Mouse (Mus musculus) ES-E14 (cell line): ENCODE measurements around the gene Psma1. TPM values are rescaled to one million over a fixed set of nuclear protein-coding genes. Genes with fewer than 3 reads are reported as not detected.

Source experiments
- DNase-seq: peaks from one replicate; pipeline ENCODE4 v3.0.0-alpha.2; 2013; ENCODE audit warnings: low read depth, low spot score
- H3K27ac ChIP-seq: 2 replicates; pipeline ENCODE4 v1.5.1; 2012; ENCODE audit warnings: low read depth, mild to moderate bottlenecking, low read length, moderate library complexity, mixed read lengths; ENCODE audit not compliant: poor library complexity, insufficient read depth, severe bottlenecking
- H3K36me3 ChIP-seq: 2 replicates; pipeline ENCODE4 v1.6.1; 2012; ENCODE audit warnings: mild to moderate bottlenecking, low read length, moderate library complexity, mixed read lengths; ENCODE audit not compliant: control insufficient read depth, poor library complexity, insufficient read depth, severe bottlenecking
- H3K4me1 ChIP-seq, 2 experiments: fragments of 150-350 bp in 1 of 2; sonication (generic) in 1 of 2; 2 replicates each; pipeline ENCODE4 v1.6.1; 2012; ENCODE audit warnings: low read length in 2 of 2, mild to moderate bottlenecking in 1 of 2, mixed read lengths in 1 of 2; ENCODE audit not compliant: control insufficient read depth in 2 of 2, insufficient read depth in 2 of 2, poor library complexity in 1 of 2
- H3K4me3 ChIP-seq, 2 experiments: fragments of 150-350 bp in 1 of 2; sonication (generic) in 1 of 2; 2 replicates each; pipeline ENCODE4 v1.5.1; 2012; ENCODE audit warnings: low read length in 2 of 2, low read depth in 1 of 2, mild to moderate bottlenecking in 1 of 2, mixed read lengths in 1 of 2; ENCODE audit not compliant: insufficient read depth in 1 of 2, poor library complexity in 1 of 2, severe bottlenecking in 1 of 2
- H3K9ac ChIP-seq: 2 replicates; pipeline ENCODE4 v1.6.1; 2012; ENCODE audit warnings: low read depth, mild to moderate bottlenecking, low read length, mixed read lengths; ENCODE audit not compliant: poor library complexity, insufficient read depth, severe bottlenecking
- H3K9me3 ChIP-seq: fragments of 150-350 bp; sonication (generic); 2 replicates; pipeline ENCODE4 v1.6.1; 2012; ENCODE audit warnings: low read depth, mild to moderate bottlenecking, low read length; ENCODE audit not compliant: control insufficient read depth, insufficient read depth
- CHD2 ChIP-seq: IDR thresholded peaks from 2 replicates; pipeline ENCODE4 v1.6.1; 2014; ENCODE audit warnings: mild to moderate bottlenecking, low read depth, low read length, inconsistent platforms
- HCFC1 ChIP-seq: IDR thresholded peaks from 2 replicates; pipeline ENCODE4 v1.6.1; 2012; ENCODE audit warnings: low read length, inconsistent platforms, borderline replicate concordance; ENCODE audit not compliant: insufficient read depth
- MAFK ChIP-seq: IDR thresholded peaks from 2 replicates; pipeline ENCODE4 v1.6.1; 2014; ENCODE audit warnings: mild to moderate bottlenecking, low read depth, low read length, inconsistent platforms; ENCODE audit not compliant: insufficient read depth
- ZC3H11A ChIP-seq: IDR thresholded peaks from 2 replicates; pipeline ENCODE4 v1.6.1; 2012; ENCODE audit warnings: low read depth, mild to moderate bottlenecking, inconsistent platforms, low read length, borderline replicate concordance
- ZNF384 ChIP-seq: IDR thresholded peaks from 2 replicates; pipeline ENCODE4 v1.6.1; 2012; ENCODE audit warnings: low read depth, low read length, inconsistent platforms
- in situ Hi-C, 2 experiments: fragments of 600-800 bp; cut with MboI; formaldehyde crosslinking; loops; one replicate each; pipeline ENCODE4 v1.15.1; 2025; ENCODE audit warnings: low sequenced_read_pairs in 2 of 2, inconsistent platforms in 1 of 2; ENCODE audit not compliant: unreplicated experiment in 2 of 2
- total RNA-seq: library from RNA; depleted of rRNA; stranded (reverse); fragments of 300-350 nt; gene quantifications from 2 replicates; pipeline ENCODE4 v1.2.3, GENCODE M21; 2012; rRNA removed

The Psma1 gene
- total RNA-seq, 1 experiment, result 213 TPM

DNA sequence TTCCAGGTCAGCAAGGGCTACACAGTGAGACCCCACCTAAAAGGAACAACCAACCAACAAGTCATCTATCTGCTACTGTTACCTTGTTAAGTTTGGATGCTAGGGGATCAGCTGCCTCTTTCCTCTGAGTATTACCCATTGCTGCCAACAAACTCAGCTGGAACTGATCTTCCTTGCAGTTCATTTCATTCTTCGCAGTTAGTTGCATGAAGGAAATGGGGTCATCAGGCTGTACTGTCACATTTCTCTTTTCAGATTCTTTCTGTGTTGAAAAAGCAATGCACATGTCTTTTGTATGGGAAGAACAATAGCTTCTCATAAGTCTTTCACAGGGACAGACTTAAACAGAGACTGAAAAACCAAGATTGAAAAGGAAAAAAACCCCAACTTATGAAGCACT lies 49.4 kb downstream of the Psma1 start:
- H3K4me1 ChIP-seq, result no peaks in the 10 kb centered on the region
- H3K9ac ChIP-seq, result no peak overlapping the region
- no peak for TF ChIP-seq ZC3H11A
- TF ChIP-seq CHD2, result no peak
- TF ChIP-seq MAFK, result no peak
- TF ChIP-seq ZNF384, result no peak
- TF ChIP-seq HCFC1, result no peak
- no peak overlapping the region for H3K4me3 ChIP-seq
- no peak overlapping the region for H3K27ac ChIP-seq
- DNase-seq, result no peak
- no peaks in the 10 kb centered on the region for H3K9me3 ChIP-seq
- in situ Hi-C loops, result no loop called here
- peaks cover 3% of the 10 kb centered on the region for H3K36me3 ChIP-seq

DNA sequence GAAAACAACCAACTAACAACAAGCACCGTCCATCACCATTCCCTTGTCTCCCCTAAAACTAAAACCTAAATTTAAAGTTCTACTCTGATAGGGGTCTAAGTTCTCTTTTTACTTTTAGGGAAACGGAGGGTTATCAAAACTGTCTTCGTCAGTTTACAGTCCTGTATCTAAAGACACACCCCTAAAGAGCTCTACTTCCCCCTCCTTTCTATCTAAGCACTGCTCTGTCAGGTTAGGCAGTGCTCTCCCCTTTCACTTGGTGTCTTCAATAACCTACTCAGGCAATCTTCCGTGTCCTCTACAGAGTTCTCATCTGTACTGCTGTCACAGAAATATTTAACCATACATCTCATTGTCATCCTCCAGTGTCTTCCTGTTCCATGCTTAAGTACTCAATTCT lies 55.5 kb downstream of the Psma1 start:
- H3K4me3 ChIP-seq, result no peak overlapping the region
- in situ Hi-C loops, result no loop called here
- TF ChIP-seq ZC3H11A (no peak), MAFK (no peak), ZNF384 (no peak), HCFC1 (no peak), CHD2 (no peak)
- no peak overlapping the region for H3K27ac ChIP-seq
- H3K4me1 ChIP-seq, result no peaks in the 10 kb centered on the region
- DNase-seq, result no peak
- H3K9ac ChIP-seq, result no peak overlapping the region
- peaks cover 3% of the 10 kb centered on the region for H3K36me3 ChIP-seq
- H3K9me3 ChIP-seq, result no peaks in the 10 kb centered on the region

GRCm38 (mm10) chr7:114216908-114217307 lies 59.0 kb downstream of the Psma1 start:
- DNase-seq, result no peak
- no peaks in the 10 kb centered on the region for H3K9me3 ChIP-seq
- no peaks in the 10 kb centered on the region for H3K4me1 ChIP-seq
- TF ChIP-seq HCFC1 (no peak), CHD2 (no peak), MAFK (no peak), ZC3H11A (no peak), ZNF384 (no peak)
- in situ Hi-C loops, result no loop called here
- H3K27ac ChIP-seq, result no peak overlapping the region
- no peak overlapping the region for H3K9ac ChIP-seq
- no peak overlapping the region for H3K4me3 ChIP-seq
- H3K36me3 ChIP-seq, result no peaks in the 10 kb centered on the region; the same call in 1 of the 2 replicates

Other genes with a start within 250 kb of the Psma1 start
- 29.4 and 44.0 TPM in 2 replicates for gene Rras2, start 158.3 kb downstream of the Psma1 start, total RNA-seq
- 44.0 and 59.1 TPM in 2 replicates for gene Copb1, start 21.4 kb downstream of the Psma1 start, total RNA-seq
- 5.9 and 9.5 TPM in 2 replicates for gene Pde3b, start 139.2 kb upstream of the Psma1 start, total RNA-seq